Mouse (Mus musculus) embryonic facial prominence, embryonic 15.5 days (tissue): ENCODE measurements at regions not wholly inside any gene's neighbourhood (a gene's known extent, or its start where the extent isn't known, plus 50 kb on each side); places are given as distances from the start of the nearest gene placed in this dataset.

ENCODE experiments used
- ATAC-seq: fragments of 200-750 bp; cut with Nextera tagmentation; 2 replicates; pipeline ENCODE4 v1.8.0; 2017; ENCODE audit warnings: low read depth, moderate TSS enrichment; ENCODE audit not compliant: insufficient number of reproducible peaks, low FRiP score, low TSS enrichment
- H3K27ac ChIP-seq: fragments of 300-500 bp; sonication (generic); replicated peaks from 2 replicates; pipeline ENCODE4 v1.5.1; 2015; ENCODE audit warnings: mild to moderate bottlenecking, inconsistent platforms
- H3K27me3 ChIP-seq: fragments of 300-500 bp; sonication (generic); 2 replicates; pipeline ENCODE4 v1.6.1; 2015; ENCODE audit warnings: inconsistent platforms
- H3K36me3 ChIP-seq: fragments of 300-500 bp; sonication (generic); 2 replicates; pipeline ENCODE4 v1.6.1; 2015; ENCODE audit warnings: mild to moderate bottlenecking, inconsistent platforms
- H3K4me1 ChIP-seq: fragments of 300-500 bp; sonication (generic); 2 replicates; pipeline ENCODE4 v1.6.1; 2015; ENCODE audit warnings: inconsistent platforms
- H3K4me2 ChIP-seq: fragments of 300-500 bp; sonication (generic); replicated peaks from 2 replicates; pipeline ENCODE4 v1.6.1; 2015; ENCODE audit warnings: mild to moderate bottlenecking, inconsistent platforms
- H3K4me3 ChIP-seq: fragments of 300-500 bp; sonication (generic); replicated peaks from 2 replicates; pipeline ENCODE4 v1.5.1; 2015; ENCODE audit warnings: mild to moderate bottlenecking, inconsistent platforms
- H3K9ac ChIP-seq: fragments of 300-500 bp; sonication (generic); 2 replicates; pipeline ENCODE4 v1.6.1; 2015; ENCODE audit warnings: inconsistent platforms
- H3K9me3 ChIP-seq: fragments of 300-500 bp; sonication (generic); replicated peaks from 2 replicates; pipeline ENCODE4 v1.6.1; 2016; ENCODE audit warnings: inconsistent platforms
- WGBS: fragments of 180-500 bp; shearing (Covaris S2); methylation state at CpG from one replicate; pipeline ENCODE4 v1.1.7; 2015; 5-methylcytosine and 5-hydroxymethylcytosine counted together

GRCm38 (mm10) chr12:109662179-109662578 lies 62.0 kb upstream of the Rtl1 start:
- Histone ChIP-seq H3K27me3 (no peaks in the 10 kb centered on the region), H3K4me1 (no peaks in the 10 kb centered on the region), H3K9me3 (no peaks in the 10 kb centered on the region), H3K4me2 (no peak overlapping the region), H3K4me3 (no peak overlapping the region), H3K27ac (no peak overlapping the region), H3K36me3 (0 out of 2 replicates have a peak, but pooled peaks cover 8% of the 10 kb centered on the region), H3K9ac (no peak overlapping the region)
- 81% methylated on average over 2 of the region's 2 CpGs for WGBS
- no peak for ATAC-seq

GRCm38 (mm10) chr12:109674766-109675165 lies 74.6 kb upstream of the Rtl1 start:
- ATAC-seq = no peak
- no peak overlapping the region for H3K27ac ChIP-seq
- peaks cover 12% of the 10 kb centered on the region for H3K36me3 ChIP-seq
- no peaks in the 10 kb centered on the region for H3K4me1 ChIP-seq
- H3K27me3 ChIP-seq = no peaks in the 10 kb centered on the region
- no peak overlapping the region for H3K4me3 ChIP-seq
- WGBS = 67% methylated on average over 4 of the region's 4 CpGs
- H3K9ac ChIP-seq = no peak overlapping the region
- H3K4me2 ChIP-seq = no peak overlapping the region
- H3K9me3 ChIP-seq = no peaks in the 10 kb centered on the region

GRCm38 (mm10) chr12:109694046-109694445 lies 93.9 kb upstream of the Rtl1 start:
- H3K9me3 ChIP-seq = no peaks in the 10 kb centered on the region
- no peak for ATAC-seq
- 92% methylated on average over 4 of the region's 4 CpGs for WGBS
- no peaks in the 10 kb centered on the region for H3K4me1 ChIP-seq
- H3K36me3 ChIP-seq = peaks cover 40% of the 10 kb centered on the region
- no peaks in the 10 kb centered on the region for H3K27me3 ChIP-seq
- H3K27ac ChIP-seq = no peak overlapping the region
- no peak overlapping the region for H3K9ac ChIP-seq
- H3K4me2 ChIP-seq = no peak overlapping the region
- H3K4me3 ChIP-seq = no peak overlapping the region

- WGBS = 88% methylated on average over 5 of the region's 5 CpGs
- no peak for ATAC-seq
- Histone ChIP-seq H3K36me3 (peaks cover 45% of the 10 kb centered on the region), H3K4me3 (no peak overlapping the region), H3K4me2 (no peak overlapping the region), H3K4me1 (no peaks in the 10 kb centered on the region), H3K9me3 (no peaks in the 10 kb centered on the region), H3K27me3 (no peaks in the 10 kb centered on the region), H3K27ac (no peak overlapping the region), H3K9ac (no peak overlapping the region)
Observed at GRCm38 (mm10) chr12:109694801-109695430, 94.8 kb upstream of the Rtl1 start.

GRCm38 (mm10) chr12:109706820-109707219 lies 106.7 kb upstream of the Rtl1 start:
- H3K36me3 ChIP-seq = peaks cover 9% of the 10 kb centered on the region
- H3K4me2 ChIP-seq = no peak overlapping the region
- no peaks in the 10 kb centered on the region for H3K27me3 ChIP-seq
- 85% methylated on average over 6 of the region's 6 CpGs for WGBS
- no peak overlapping the region for H3K27ac ChIP-seq
- no peak overlapping the region for H3K9ac ChIP-seq
- H3K4me1 ChIP-seq = no peaks in the 10 kb centered on the region
- no peak; the same call in 1 of the 2 replicates for ATAC-seq
- H3K4me3 ChIP-seq = no peak overlapping the region
- no peaks in the 10 kb centered on the region for H3K9me3 ChIP-seq

GRCm38 (mm10) chr12:109709661-109710060 lies 109.5 kb upstream of the Rtl1 start:
- Histone ChIP-seq H3K27me3 (no peaks in the 10 kb centered on the region), H3K4me2 (no peak overlapping the region), H3K9ac (no peak overlapping the region), H3K4me1 (no peaks in the 10 kb centered on the region), H3K36me3 (peaks cover 26% of the 10 kb centered on the region), H3K4me3 (no peak overlapping the region), H3K9me3 (no peaks in the 10 kb centered on the region), H3K27ac (no peak overlapping the region)
- WGBS = 90% methylated on average over 5 of the region's 5 CpGs
- ATAC-seq = no peak

- H3K36me3 ChIP-seq = peaks cover 40% of the 10 kb centered on the region
Observed at GRCm38 (mm10) chr12:109711392-109711791, 111.3 kb upstream of the Rtl1 start.

GRCm38 (mm10) chr12:109711946-109712345 lies 111.8 kb upstream of the Rtl1 start:
- no peaks in the 10 kb centered on the region for H3K9me3 ChIP-seq
- no peak overlapping the region for H3K4me2 ChIP-seq
- WGBS = 88% methylated on average over 7 of the region's 7 CpGs
- no peak overlapping the region for H3K9ac ChIP-seq
- H3K4me1 ChIP-seq = no peaks in the 10 kb centered on the region
- H3K4me3 ChIP-seq = no peak overlapping the region
- no peak for ATAC-seq
- no peaks in the 10 kb centered on the region for H3K27me3 ChIP-seq
- H3K27ac ChIP-seq = no peak overlapping the region
- H3K36me3 ChIP-seq = peaks cover 43% of the 10 kb centered on the region

More at GRCm38 (mm10) chr12:109711392-109711791, 111.3 kb upstream of the Rtl1 start:
- no peak for ATAC-seq
- Histone ChIP-seq H3K27me3 (no peaks in the 10 kb centered on the region), H3K9ac (no peak overlapping the region), H3K4me3 (no peak overlapping the region), H3K4me2 (no peak overlapping the region), H3K9me3 (no peaks in the 10 kb centered on the region), H3K27ac (no peak overlapping the region), H3K4me1 (no peaks in the 10 kb centered on the region)
- 91% methylated on average over 5 of the region's 5 CpGs for WGBS

- Histone ChIP-seq H3K4me3 (no peak overlapping the region), H3K9ac (no peak overlapping the region), H3K27ac (no peak overlapping the region), H3K27me3 (no peaks in the 10 kb centered on the region), H3K4me1 (no peaks in the 10 kb centered on the region), H3K9me3 (no peaks in the 10 kb centered on the region), H3K36me3 (peaks cover 48% of the 10 kb centered on the region), H3K4me2 (no peak overlapping the region)
- no peak for ATAC-seq
- WGBS = 93% methylated on average over 16 of the region's 16 CpGs
Observed at GRCm38 (mm10) chr12:109712386-109712785, 112.3 kb upstream of the Rtl1 start.

- Histone ChIP-seq H3K9me3 (no peaks in the 10 kb centered on the region), H3K27ac (no peak overlapping the region), H3K27me3 (no peaks in the 10 kb centered on the region), H3K4me2 (no peak overlapping the region), H3K36me3 (peaks cover 54% of the 10 kb centered on the region), H3K9ac (no peak overlapping the region), H3K4me3 (no peak overlapping the region), H3K4me1 (no peaks in the 10 kb centered on the region)
- ATAC-seq = no peak
- WGBS = 95% methylated on average over 3 of the region's 3 CpGs
Observed at GRCm38 (mm10) chr12:109713041-109713440, 112.9 kb upstream of the Rtl1 start.

GRCm38 (mm10) chr12:109714061-109714460 lies 113.9 kb upstream of the Rtl1 start:
- no peak overlapping the region for H3K4me3 ChIP-seq

GRCm38 (mm10) chr12:109716991-109717390 lies 116.9 kb upstream of the Rtl1 start:
- H3K4me3 ChIP-seq = no peak overlapping the region
- peaks cover 69% of the 10 kb centered on the region for H3K36me3 ChIP-seq
- no peaks in the 10 kb centered on the region for H3K4me1 ChIP-seq
- H3K9ac ChIP-seq = no peak overlapping the region
- H3K27ac ChIP-seq = no peak overlapping the region
- H3K4me2 ChIP-seq = no peak overlapping the region
- no peaks in the 10 kb centered on the region for H3K27me3 ChIP-seq
- ATAC-seq = no peak
- 93% methylated on average over 20 of the region's 20 CpGs for WGBS
- H3K9me3 ChIP-seq = no peaks in the 10 kb centered on the region

More at GRCm38 (mm10) chr12:109714061-109714460, 113.9 kb upstream of the Rtl1 start:
- Histone ChIP-seq H3K9me3 (no peaks in the 10 kb centered on the region), H3K9ac (no peak overlapping the region), H3K27me3 (no peaks in the 10 kb centered on the region), H3K4me1 (no peaks in the 10 kb centered on the region), H3K4me2 (no peak overlapping the region), H3K27ac (no peak overlapping the region), H3K36me3 (peaks cover 64% of the 10 kb centered on the region)
- ATAC-seq = no peak
- 91% methylated on average over 5 of the region's 5 CpGs for WGBS
